ENCODE assay signal across 22 mouse cellular contexts in the genomic region with DNA sequence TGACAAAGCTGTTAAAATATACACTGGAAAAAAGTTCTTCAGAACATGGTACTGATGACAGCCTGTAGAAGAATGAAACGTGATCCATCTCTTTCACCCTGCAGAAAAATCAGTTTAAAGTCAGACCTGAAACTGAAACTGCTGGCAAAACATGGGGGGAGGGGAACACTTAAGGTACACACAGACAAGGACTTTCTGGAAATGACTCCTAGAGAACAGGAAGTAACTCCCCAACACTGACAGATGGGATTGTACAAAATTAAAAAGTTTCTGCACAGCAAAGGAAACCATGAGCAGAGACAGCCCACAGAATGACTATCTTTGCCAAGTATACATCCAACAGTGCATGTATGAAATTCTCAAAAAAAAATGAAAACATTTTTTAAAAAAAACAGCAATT. TPM values are rescaled to one million over a fixed set of nuclear protein-coding genes. Genes with fewer than 3 reads are reported as not detected.
A peak's percentile ranks its signal among the peaks of the same experiment; 100 is the strongest.
DNase-seq lines count a peak whose midpoint lies in the region; ATAC-seq and TF ChIP-seq lines count a peak whose summit lies in the region.
"Had no signal": no experiment of that assay in that cellular context is flagged by ENCODE, and none has a peak within 500 bp of the region (broad histone marks: within the 10 kb centered on the region; RNA-seq: fewer than 3 reads in every experiment).

No protein-coding gene starts in this region.

- no peak for ATAC-seq in kidney, embryonic 16.5 days (ENCODE audit: low FRiP score, low TSS enrichment)
- ATAC-seq in CD4-positive, CD25-positive, alpha-beta regulatory T cell, adult 4 months, result peak; percentile 43
- ATAC-seq: forebrain, embryonic 14.5 days; hindbrain, embryonic 16.5 days; intestine, embryonic 16.5 days; midbrain, embryonic 15.5 days had no signal

- H3K27ac ChIP-seq in kidney, adult 2 months (ENCODE audit: insufficient read depth, low read depth, low read length), result no peak overlapping the region
- no peak overlapping the region for H3K27ac ChIP-seq in kidney, embryonic 16.5 days (ENCODE audit: low read length)
- H3K27ac ChIP-seq: embryonic facial prominence, embryonic 15.5 days; limb, embryonic 15.5 days; liver, embryonic 15.5 days; midbrain, embryonic 15.5 days; neural tube, embryonic 12.5 days had no signal

- H3K9me3 ChIP-seq in kidney, embryonic 16.5 days (ENCODE audit: low read length), result no peaks in the 10 kb centered on the region
- H3K9me3 ChIP-seq: embryonic facial prominence, embryonic 15.5 days; limb, embryonic 15.5 days; liver, embryonic 15.5 days; midbrain, embryonic 15.5 days; neural tube, embryonic 12.5 days had no signal

- no peak overlapping the region for H3K4me2 ChIP-seq in kidney, embryonic 16.5 days (replicated peaks; ENCODE audit: low read depth, low read length)
- H3K4me2 ChIP-seq: embryonic facial prominence, embryonic 15.5 days; heart, embryonic 11.5 days; limb, embryonic 15.5 days; liver, embryonic 15.5 days; midbrain, embryonic 15.5 days; neural tube, embryonic 12.5 days had no signal

- no peaks in the 10 kb centered on the region for H3K27me3 ChIP-seq in kidney, adult 2 months (replicated peaks; ENCODE audit: control insufficient read depth, insufficient read depth, low read length)
- H3K27me3 ChIP-seq in kidney, embryonic 16.5 days (ENCODE audit: insufficient read depth, low read length), result no peaks in the 10 kb centered on the region; the same call in 1 of the 2 replicates
- H3K27me3 ChIP-seq: embryonic facial prominence, embryonic 15.5 days; limb, embryonic 15.5 days; liver, embryonic 15.5 days; midbrain, embryonic 15.5 days; neural tube, embryonic 12.5 days had no signal

- no peaks in the 10 kb centered on the region for H3K36me3 ChIP-seq in kidney, adult 2 months (ENCODE audit: control insufficient read depth, insufficient read depth, low read length)
- H3K36me3 ChIP-seq in kidney, embryonic 16.5 days (ENCODE audit: insufficient read depth, low read length), result peaks cover 18% of the 10 kb centered on the region; the same call in 1 of the 2 replicates

- TF ChIP-seq POLR2A in kidney, adult 2 months (IDR thresholded peaks at IDR 0.05; ENCODE audit: low read depth, low read length), result no peak
- no peak for TF ChIP-seq POLR2A in lung, adult 2 months (IDR thresholded peaks at IDR 0.05; ENCODE audit: borderline replicate concordance, extremely low read depth, low read depth, low read length)

- no peaks in the 10 kb centered on the region for H3K4me1 ChIP-seq in kidney, adult 2 months (ENCODE audit: control insufficient read depth, insufficient read depth, low read length)
- H3K4me1 ChIP-seq in kidney, embryonic 16.5 days (ENCODE audit: insufficient read depth, low read length), result no peaks in the 10 kb centered on the region
- H3K4me1 ChIP-seq in lung, adult 2 months (ENCODE audit: control insufficient read depth, insufficient read depth, low read length), result no peaks in the 10 kb centered on the region
- H3K4me1 ChIP-seq: embryonic facial prominence, embryonic 15.5 days; limb, embryonic 15.5 days; liver, embryonic 15.5 days; midbrain, embryonic 15.5 days; neural tube, embryonic 12.5 days had no signal

- H3K4me3 ChIP-seq in kidney, adult 2 months (ENCODE audit: insufficient read depth, low read depth, low read length), result no peak overlapping the region
- H3K4me3 ChIP-seq in kidney, embryonic 16.5 days (ENCODE audit: low read length), result no peak overlapping the region
- no peak overlapping the region for H3K4me3 ChIP-seq in lung, adult 2 months (replicated peaks; ENCODE audit: extremely low read depth, low read depth, low read length)
- H3K4me3 ChIP-seq: embryonic facial prominence, embryonic 15.5 days; limb, embryonic 15.5 days; liver, embryonic 15.5 days; midbrain, embryonic 15.5 days; neural tube, embryonic 12.5 days had no signal

- H3K9ac ChIP-seq in kidney, embryonic 16.5 days (replicated peaks; ENCODE audit: low read length), result no peak overlapping the region
- H3K9ac ChIP-seq: embryonic facial prominence, embryonic 15.5 days; limb, embryonic 15.5 days; liver, embryonic 15.5 days; midbrain, embryonic 15.5 days; neural tube, embryonic 12.5 days had no signal

- 52% methylated on average over 1 of the region's 1 CpGs for WGBS in kidney, adult 2 months
- WGBS in kidney, embryonic 16.5 days, result 52% methylated on average over 1 of the region's 1 CpGs
- WGBS in lung, adult 2 months, result 25% methylated on average over 1 of the region's 1 CpGs

- no peak for TF ChIP-seq CTCF in kidney, adult 2 months (conservative IDR thresholded peaks at IDR 0.05; ENCODE audit: insufficient read depth, insufficient read length, low read depth, low read length)
- TF ChIP-seq CTCF in lung, adult 2 months (IDR thresholded peaks at IDR 0.05; ENCODE audit: insufficient read depth, low read length), result no peak

- peak; percentile 26 for DNase-seq in kidney, adult 2 months
- DNase-seq in lung, postnatal 10 days, result peak; percentile 1
- no peak for DNase-seq in lung, adult 2 months
- peak; percentile 39 for DNase-seq in lung, postnatal 36 days
- no peak for DNase-seq in urinary bladder, adult 18-20 months (ENCODE audit: low spot score in 2 of 2)
- DNase-seq: adrenal gland, postnatal 36 days; cerebellum, adult 11 months; cerebellum, adult 9-11 months; gastrocnemius, postnatal 14 days; left cerebral cortex, postnatal 4 days; thymus, postnatal 36 days had no signal

RNA-seq across cellular contexts. Expression of a gene that starts 35.5 kb away (rescaled TPM):
- polyA plus RNA-seq in kidney, adult 2 months (2012; rRNA removed), result 12.0 and 14.3 TPM in 2 replicates
- polyA plus RNA-seq in kidney, embryonic 16.5 days (2015; fragmentation: Nextera tagmentation; extraction: Ambion mirVana), result 24.5 and 29.1 TPM in 2 replicates
- 6.8 and 9.6 TPM in 2 replicates for polyA plus RNA-seq in lung, adult 2 months (2012; rRNA removed)
- polyA plus RNA-seq in CD4-positive, CD25-positive, alpha-beta regulatory T cell, adult 4 months (2017; shearing (Covaris generic)), result 10 to 100 TPM; 21.3 to 31.7 TPM

Comparison
In these comparisons a context has a peak if more than half of its experiments do, and no peak if none do; other contexts are left out.
1. DNase-seq: peak in kidney, adult 2 months (single experiment), lung, postnatal 10 days (single experiment) and lung, postnatal 36 days (single experiment); none in lung, adult 2 months (single experiment) and urinary bladder, adult 18-20 months (0 of 2).